Mouse (Mus musculus): ENCODE results near the gene Lrrc27. TPM values are rescaled to one million over a fixed set of nuclear protein-coding genes. Genes with fewer than 3 reads are reported as not detected.

The Lrrc27 gene
- 3.6 and 4.6 TPM in 2 replicates for polyA plus RNA-seq (2015; fragmentation: Nextera tagmentation; extraction: Ambion mirVana)

- no peaks in the 10 kb centered on the region for H3K36me3 ChIP-seq (ENCODE audit: control insufficient read depth, insufficient read depth)
- H3K4me3 ChIP-seq (replicated peaks; ENCODE audit: low read length), result peak within 1 kb of the TSS; percentile 55
- no peaks in the 10 kb centered on the region for H3K9me3 ChIP-seq (ENCODE audit: control insufficient read depth, low read length)
- peak; percentile 98 for ATAC-seq
- H3K4me2 ChIP-seq (ENCODE audit: low read length), result peak within 1 kb of the TSS; percentile 56
- peaks cover 9% of the 10 kb centered on the region for H3K4me1 ChIP-seq (replicated peaks; ENCODE audit: control insufficient read depth, insufficient read depth, low read length)
- H3K9ac ChIP-seq (replicated peaks; ENCODE audit: low read depth, low read length), result peak within 1 kb of the TSS; percentile 72
- WGBS, result 2% methylated on average over 52 of the region's 53 CpGs
- peak within 1 kb of the TSS; percentile 77 for H3K27ac ChIP-seq (ENCODE audit: low read length)
- H3K27me3 ChIP-seq (replicated peaks; ENCODE audit: control insufficient read depth, insufficient read depth, low read length), result no peaks in the 10 kb centered on the region
Measured at GRCm38 (mm10) chr7:139212754-139213745, at the start of gene Lrrc27, which contains the start of gene Stk32c. TSS of gene Lrrc27 (plus strand) at chr7:139212988. TSS of gene Stk32c (minus strand) at chr7:139213307.

DNA sequence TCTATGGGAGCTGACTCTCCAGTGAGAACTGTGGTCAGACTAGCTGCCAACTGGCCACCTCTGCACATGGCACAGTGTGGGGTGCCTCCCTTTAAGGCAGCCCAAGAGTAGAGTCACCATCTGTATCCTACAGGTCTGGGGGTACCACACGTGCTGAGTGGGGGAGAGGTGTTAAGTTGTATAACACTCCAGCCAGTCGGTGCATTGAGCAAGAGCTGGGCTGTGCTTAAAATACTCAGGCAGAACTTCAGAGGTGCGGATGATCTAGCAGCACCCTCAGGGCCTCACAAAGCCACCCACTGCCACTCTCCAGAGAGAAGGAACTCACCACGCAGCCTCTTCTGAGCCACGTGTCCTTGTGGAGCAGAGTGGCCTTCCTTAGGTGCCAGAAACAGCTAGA is 48.4 kb upstream of the Lrrc27 start:
- no peak overlapping the region for H3K4me2 ChIP-seq (ENCODE audit: low read length)
- no peak overlapping the region for H3K9ac ChIP-seq (replicated peaks; ENCODE audit: low read depth, low read length)
- no peaks in the 10 kb centered on the region for H3K4me1 ChIP-seq (replicated peaks; ENCODE audit: control insufficient read depth, insufficient read depth, low read length)
- WGBS, result 84% methylated on average over 5 of the region's 5 CpGs
- ATAC-seq, result no peak
- no peak overlapping the region for H3K27ac ChIP-seq (ENCODE audit: low read length)
- no peak overlapping the region for H3K4me3 ChIP-seq (replicated peaks; ENCODE audit: low read length)
- no peaks in the 10 kb centered on the region for H3K36me3 ChIP-seq (ENCODE audit: control insufficient read depth, insufficient read depth)
- H3K9me3 ChIP-seq (ENCODE audit: control insufficient read depth, low read length), result peaks cover 2% of the 10 kb centered on the region; the same call in 1 of the 2 replicates
- H3K27me3 ChIP-seq (replicated peaks; ENCODE audit: control insufficient read depth, insufficient read depth, low read length), result no peaks in the 10 kb centered on the region

DNA sequence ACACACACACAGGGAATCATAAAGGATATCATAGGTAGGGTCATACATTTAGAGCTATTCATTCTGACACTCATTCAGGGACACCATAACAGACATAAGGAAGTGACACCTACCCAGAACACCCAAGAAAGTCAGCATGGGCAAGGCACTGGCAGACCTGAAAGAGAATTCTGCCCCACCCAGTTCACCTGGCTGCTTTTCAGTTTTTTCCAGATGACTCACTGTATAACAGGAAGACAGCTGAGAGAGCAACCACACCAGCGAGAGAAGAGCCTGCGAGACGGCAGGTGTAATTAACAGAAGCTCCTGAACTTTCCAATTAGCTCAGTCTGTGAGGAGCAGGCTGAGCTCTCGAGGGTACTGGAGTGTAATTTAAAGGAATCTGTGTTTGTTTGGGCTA is 43.6 kb upstream of the Lrrc27 start:
- ATAC-seq, result no peak
- WGBS, result 60% methylated on average over 4 of the region's 4 CpGs
- Histone ChIP-seq H3K4me1 (replicated peaks; ENCODE audit: control insufficient read depth, insufficient read depth, low read length) (no peaks in the 10 kb centered on the region), H3K9ac (replicated peaks; ENCODE audit: low read depth, low read length) (no peak overlapping the region), H3K4me3 (replicated peaks; ENCODE audit: low read length) (no peak overlapping the region), H3K4me2 (ENCODE audit: low read length) (no peak overlapping the region), H3K36me3 (ENCODE audit: control insufficient read depth, insufficient read depth) (no peaks in the 10 kb centered on the region), H3K27me3 (replicated peaks; ENCODE audit: control insufficient read depth, insufficient read depth, low read length) (no peaks in the 10 kb centered on the region), H3K9me3 (ENCODE audit: control insufficient read depth, low read length) (peaks cover 2% of the 10 kb centered on the region; the same call in 1 of the 2 replicates), H3K27ac (ENCODE audit: low read length) (no peak overlapping the region)

- no peak overlapping the region for H3K4me2 ChIP-seq (ENCODE audit: low read length)
- no peak overlapping the region for H3K4me3 ChIP-seq (replicated peaks; ENCODE audit: low read length)
- H3K4me1 ChIP-seq (replicated peaks; ENCODE audit: control insufficient read depth, insufficient read depth, low read length), result no peaks in the 10 kb centered on the region
- no peaks in the 10 kb centered on the region for H3K36me3 ChIP-seq (ENCODE audit: control insufficient read depth, insufficient read depth)
- 83% methylated on average over 5 of the region's 5 CpGs for WGBS
- no peaks in the 10 kb centered on the region for H3K27me3 ChIP-seq (replicated peaks; ENCODE audit: control insufficient read depth, insufficient read depth, low read length)
- ATAC-seq, result no peak
- no peaks in the 10 kb centered on the region; the same call in 1 of the 2 replicates for H3K9me3 ChIP-seq (ENCODE audit: control insufficient read depth, low read length)
- H3K9ac ChIP-seq (replicated peaks; ENCODE audit: low read depth, low read length), result no peak overlapping the region
- H3K27ac ChIP-seq (ENCODE audit: low read length), result no peak overlapping the region
Measured at GRCm38 (mm10) chr7:139179299-139179698, 33.5 kb upstream of the Lrrc27 start.

GRCm38 (mm10) chr7:139180058-139180457 is 32.7 kb upstream of the Lrrc27 start:
- H3K4me1 ChIP-seq (replicated peaks; ENCODE audit: control insufficient read depth, insufficient read depth, low read length), result no peaks in the 10 kb centered on the region
- WGBS, result 97% methylated on average over 3 of the region's 3 CpGs
- no peak overlapping the region for H3K9ac ChIP-seq (replicated peaks; ENCODE audit: low read depth, low read length)

DNA sequence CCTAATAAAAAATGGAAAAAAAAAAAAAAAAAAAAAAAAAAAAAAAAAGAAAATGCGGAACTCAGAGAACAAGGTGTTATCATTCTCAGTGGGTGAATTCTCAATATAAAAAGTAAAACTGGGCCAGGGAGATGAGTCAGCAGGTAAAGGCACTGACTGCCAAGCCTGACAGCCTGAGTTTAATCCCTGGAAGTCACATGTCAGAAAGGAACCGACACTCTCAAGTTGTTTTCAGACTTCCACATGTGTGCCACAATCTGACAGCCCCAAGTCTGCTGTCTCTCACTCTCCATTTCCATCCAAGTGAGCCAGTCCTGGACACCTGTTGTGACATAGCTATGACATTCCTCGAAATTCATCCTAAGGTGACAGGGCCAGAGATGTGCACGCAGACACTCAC is 28.4 kb upstream of the Lrrc27 start:
- no peak for ATAC-seq
- H3K27me3 ChIP-seq (replicated peaks; ENCODE audit: control insufficient read depth, insufficient read depth, low read length), result peaks cover 12% of the 10 kb centered on the region
- H3K9me3 ChIP-seq (ENCODE audit: control insufficient read depth, low read length), result no peaks in the 10 kb centered on the region; the same call in 1 of the 2 replicates
- H3K4me1 ChIP-seq (replicated peaks; ENCODE audit: control insufficient read depth, insufficient read depth, low read length), result peaks cover 9% of the 10 kb centered on the region
- no peak overlapping the region for H3K4me3 ChIP-seq (replicated peaks; ENCODE audit: low read length)
- no peak overlapping the region for H3K9ac ChIP-seq (replicated peaks; ENCODE audit: low read depth, low read length)
- H3K36me3 ChIP-seq (ENCODE audit: control insufficient read depth, insufficient read depth), result no peaks in the 10 kb centered on the region
- no peak overlapping the region for H3K27ac ChIP-seq (ENCODE audit: low read length)
- WGBS, result 69% methylated on average over 4 of the region's 4 CpGs
- no peak overlapping the region for H3K4me2 ChIP-seq (ENCODE audit: low read length)

More at GRCm38 (mm10) chr7:139180058-139180457, 32.7 kb upstream of the Lrrc27 start:
- no peaks in the 10 kb centered on the region for H3K36me3 ChIP-seq (ENCODE audit: control insufficient read depth, insufficient read depth)
- no peak overlapping the region for H3K27ac ChIP-seq (ENCODE audit: low read length)
- H3K27me3 ChIP-seq (replicated peaks; ENCODE audit: control insufficient read depth, insufficient read depth, low read length), result no peaks in the 10 kb centered on the region
- H3K4me2 ChIP-seq (ENCODE audit: low read length), result no peak overlapping the region
- ATAC-seq, result no peak
- no peaks in the 10 kb centered on the region; the same call in 1 of the 2 replicates for H3K9me3 ChIP-seq (ENCODE audit: control insufficient read depth, low read length)
- no peak overlapping the region for H3K4me3 ChIP-seq (replicated peaks; ENCODE audit: low read length)

GRCm38 (mm10) chr7:139184846-139185245 is 27.9 kb upstream of the Lrrc27 start:
- Histone ChIP-seq H3K4me3 (replicated peaks; ENCODE audit: low read length) (no peak overlapping the region), H3K4me1 (replicated peaks; ENCODE audit: control insufficient read depth, insufficient read depth, low read length) (peaks cover 9% of the 10 kb centered on the region), H3K4me2 (ENCODE audit: low read length) (no peak overlapping the region), H3K9me3 (ENCODE audit: control insufficient read depth, low read length) (no peaks in the 10 kb centered on the region; the same call in 1 of the 2 replicates), H3K9ac (replicated peaks; ENCODE audit: low read depth, low read length) (no peak overlapping the region), H3K27ac (ENCODE audit: low read length) (no peak overlapping the region), H3K36me3 (ENCODE audit: control insufficient read depth, insufficient read depth) (no peaks in the 10 kb centered on the region), H3K27me3 (replicated peaks; ENCODE audit: control insufficient read depth, insufficient read depth, low read length) (peaks cover 12% of the 10 kb centered on the region)
- 91% methylated on average over 7 of the region's 7 CpGs for WGBS
- ATAC-seq, result no peak

- peaks cover 9% of the 10 kb centered on the region for H3K4me1 ChIP-seq (replicated peaks; ENCODE audit: control insufficient read depth, insufficient read depth, low read length)
- H3K27me3 ChIP-seq (replicated peaks; ENCODE audit: control insufficient read depth, insufficient read depth, low read length), result peaks cover 15% of the 10 kb centered on the region
- WGBS, result 45% methylated on average over 5 of the region's 5 CpGs
- H3K36me3 ChIP-seq (ENCODE audit: control insufficient read depth, insufficient read depth), result no peaks in the 10 kb centered on the region
- H3K9ac ChIP-seq (replicated peaks; ENCODE audit: low read depth, low read length), result no peak overlapping the region
- ATAC-seq, result no peak
- no peak overlapping the region for H3K27ac ChIP-seq (ENCODE audit: low read length)
- H3K4me3 ChIP-seq (replicated peaks; ENCODE audit: low read length), result no peak overlapping the region
- no peak overlapping the region for H3K4me2 ChIP-seq (ENCODE audit: low read length)
- H3K9me3 ChIP-seq (ENCODE audit: control insufficient read depth, low read length), result no peaks in the 10 kb centered on the region
Measured at GRCm38 (mm10) chr7:139185971-139186370, 26.8 kb upstream of the Lrrc27 start.

DNA sequence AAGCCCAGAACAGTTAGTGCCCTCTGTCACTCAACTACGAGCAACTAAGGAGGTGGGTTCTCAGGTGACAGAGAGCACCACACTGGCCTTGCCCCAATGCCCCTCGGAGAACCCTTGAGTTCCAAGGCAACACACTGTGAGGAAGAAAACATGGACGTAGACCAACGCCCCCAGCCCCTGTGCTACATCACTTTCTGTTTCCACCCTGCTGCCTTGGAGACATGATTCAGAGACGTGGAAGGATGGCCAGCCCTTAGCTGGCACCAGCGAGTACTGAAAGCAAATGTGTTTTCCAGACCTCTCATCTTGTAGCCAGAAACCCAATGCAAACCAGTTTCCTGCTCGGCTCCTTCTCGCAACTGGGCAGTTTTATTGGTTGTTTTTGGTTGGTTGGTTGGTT is 26.4 kb upstream of the Lrrc27 start:
- WGBS, result 80% methylated on average over 8 of the region's 8 CpGs
- Histone ChIP-seq H3K27me3 (replicated peaks; ENCODE audit: control insufficient read depth, insufficient read depth, low read length) (peaks cover 15% of the 10 kb centered on the region), H3K4me2 (ENCODE audit: low read length) (no peak overlapping the region), H3K9me3 (ENCODE audit: control insufficient read depth, low read length) (no peaks in the 10 kb centered on the region), H3K36me3 (ENCODE audit: control insufficient read depth, insufficient read depth) (no peaks in the 10 kb centered on the region), H3K9ac (replicated peaks; ENCODE audit: low read depth, low read length) (no peak overlapping the region), H3K4me1 (replicated peaks; ENCODE audit: control insufficient read depth, insufficient read depth, low read length) (peaks cover 9% of the 10 kb centered on the region), H3K4me3 (replicated peaks; ENCODE audit: low read length) (no peak overlapping the region), H3K27ac (ENCODE audit: low read length) (no peak overlapping the region)
- ATAC-seq, result no peak
